Mouse (Mus musculus) heart, adult 10 weeks (tissue): ENCODE results near the gene Slc9a6. TPM values are rescaled to one million over a fixed set of nuclear protein-coding genes. Genes with fewer than 3 reads are reported as not detected.

Experiments
- polyA plus RNA-seq: library from polyadenylated mRNA; stranded (reverse); fragments of 350-450 nt; fragmentation: Illumina TruSeq; extraction: RNeasy Lipid Tissue Mini Kit (QIAGEN cat#74804); gene quantifications from one replicate; pipeline ENCODE4 v1.2.3, GENCODE M21; 2014; ENCODE audit warnings: low read depth, low replicate concordance

Gene Slc9a6
- 20.9 TPM for polyA plus RNA-seq

GRCm38 (mm10) chrX:56609623-56610317 lies at the start of gene Slc9a6:
Gene Slc9a6, plus strand, starts transcription at chrX:56609757.

GRCm38 (mm10) chrX:56597887-56598640 lies 11.5 kb upstream of the Slc9a6 start, which contains the start of gene Mmgt1:
Gene Mmgt1, minus strand, starts transcription at chrX:56598069.

Other genes with a start within 250 kb of the Slc9a6 start
- 0.37 TPM for gene Smim10l2a, start 235.2 kb upstream of the Slc9a6 start, polyA plus RNA-seq
- not detected for gene Gm2174, start 161.8 kb upstream of the Slc9a6 start, polyA plus RNA-seq
- 21.3 TPM for gene Ints6l, start 154.9 kb upstream of the Slc9a6 start, polyA plus RNA-seq
- not detected for gene Gm10477, start 85.0 kb upstream of the Slc9a6 start, polyA plus RNA-seq
- not detected for gene Gm648, start 60.2 kb upstream of the Slc9a6 start, polyA plus RNA-seq
- gene Mmgt1, start 11.7 kb upstream of the Slc9a6 start, polyA plus RNA-seq, result 36.9 TPM
- 139 TPM for gene Fhl1, start 122.0 kb downstream of the Slc9a6 start, polyA plus RNA-seq
- gene Map7d3, start 212.6 kb downstream of the Slc9a6 start, polyA plus RNA-seq, result 0.50 TPM